Mouse (Mus musculus): ENCODE results near the gene Dcaf11.

DNA sequence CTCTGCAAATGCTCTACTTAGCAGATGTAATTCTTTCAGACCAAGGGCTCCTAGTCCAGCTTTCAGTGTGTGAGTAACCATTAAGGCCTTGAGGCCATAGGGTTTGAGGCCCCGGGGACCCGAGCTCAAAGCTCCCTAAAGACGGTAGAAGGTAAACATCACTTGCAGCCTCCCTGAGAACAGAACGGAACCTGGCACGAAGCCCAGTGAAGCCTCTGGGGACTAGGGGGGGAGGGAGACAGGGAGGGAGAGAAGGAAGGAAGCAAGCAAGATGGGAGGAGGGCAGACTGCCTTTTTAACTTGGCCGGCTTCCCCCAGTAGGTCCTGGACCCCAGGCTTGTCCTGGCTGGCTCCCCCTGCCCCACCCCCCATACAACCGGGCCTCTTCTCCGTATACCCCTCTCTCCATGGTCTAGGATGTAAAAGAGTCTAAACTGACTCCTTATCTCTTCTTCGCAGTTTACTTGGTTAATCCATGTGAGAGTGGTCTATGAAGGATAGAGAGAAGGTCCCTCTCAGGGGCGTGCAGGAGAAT, 19.0 kb upstream of the Dcaf11 start:
- peak; percentile 54; the same call in 1 of the 2 replicates for TF ChIP-seq MAX (IDR thresholded peaks at IDR 0.05; ENCODE audit: low read length)
- TF ChIP-seq JUND (IDR thresholded peaks at IDR 0.05; ENCODE audit: low read depth, low read length): no peak
- no peak for TF ChIP-seq CTCF (IDR thresholded peaks at IDR 0.05 in 2 of 3, conservative IDR thresholded peaks at IDR 0.05 in 1 of 3; ENCODE audit: control insufficient read depth in 1 of 3, insufficient read depth in 1 of 3, low read depth in 2 of 3, low read length in 3 of 3, poor library complexity in 1 of 3, severe bottlenecking in 1 of 3)
- no peak for TF ChIP-seq ZMIZ1 (IDR thresholded peaks at IDR 0.05; ENCODE audit: low read depth, low read length)
- no peak for TF ChIP-seq POLR2A (IDR thresholded peaks at IDR 0.05; ENCODE audit: control insufficient read depth in 1 of 2, insufficient read depth in 1 of 2, low read depth in 1 of 2, low read length in 2 of 2, poor library complexity in 1 of 2)
- no peak for TF ChIP-seq ELF1 (IDR thresholded peaks at IDR 0.05; ENCODE audit: low read depth, low read length)
- no peak; the same call in 1 of the 2 replicates for TF ChIP-seq CHD2 (IDR thresholded peaks at IDR 0.05; ENCODE audit: low read length)
- no peak for TF ChIP-seq ZC3H11A (IDR thresholded peaks at IDR 0.05; ENCODE audit: low read depth, low read length)
- TF ChIP-seq ETS1 (IDR thresholded peaks at IDR 0.05; ENCODE audit: low read depth, low read length): peak; percentile 48

Measured in MEL (cell line).